Mouse (Mus musculus) midbrain, embryonic 14.5 days (tissue): ENCODE results near the gene Dmrta2. TPM values are rescaled to one million over a fixed set of nuclear protein-coding genes. Genes with fewer than 3 reads are reported as not detected.
A peak's percentile ranks its signal among the peaks of the same experiment; 100 is the strongest.

Experiments
- ATAC-seq: fragments of 200-750 bp; cut with Nextera tagmentation; 2 replicates; pipeline ENCODE4 v1.8.0; 2017; ENCODE audit warnings: moderate number of reproducible peaks, moderate library complexity; ENCODE audit not compliant: low FRiP score, low TSS enrichment
- DNase-seq: peaks from one replicate; pipeline ENCODE4 v3.0.0-alpha.2; 2015
- H3K27ac ChIP-seq: fragments of 300-500 bp; sonication (generic); replicated peaks from 2 replicates; pipeline ENCODE4 v1.5.1; 2014; ENCODE audit warnings: mild to moderate bottlenecking, low read depth, low read length, moderate library complexity
- H3K27me3 ChIP-seq: fragments of 300-500 bp; sonication (generic); 2 replicates; pipeline ENCODE4 v1.6.1; 2014; ENCODE audit warnings: low read length, control low read depth, mixed read lengths; ENCODE audit not compliant: control insufficient read depth, insufficient read depth
- H3K36me3 ChIP-seq: fragments of 300-500 bp; sonication (generic); 2 replicates; pipeline ENCODE4 v1.6.1; 2014; ENCODE audit warnings: low read length, control low read depth; ENCODE audit not compliant: control insufficient read depth, insufficient read depth
- H3K4me1 ChIP-seq: fragments of 300-500 bp; sonication (generic); 2 replicates; pipeline ENCODE4 v1.6.1; 2014; ENCODE audit warnings: mild to moderate bottlenecking, antibody characterized with exemption, low read length, control low read depth; ENCODE audit not compliant: control insufficient read depth, insufficient read depth
- H3K4me2 ChIP-seq: fragments of 300-500 bp; sonication (generic); 2 replicates; pipeline ENCODE4 v1.6.1; 2014; ENCODE audit warnings: mild to moderate bottlenecking, low read length, moderate library complexity
- H3K4me3 ChIP-seq: fragments of 300-500 bp; sonication (generic); replicated peaks from 2 replicates; pipeline ENCODE4 v1.5.1; 2014; ENCODE audit warnings: low read depth, low read length
- H3K9ac ChIP-seq: fragments of 300-500 bp; sonication (generic); replicated peaks from 2 replicates; pipeline ENCODE4 v1.6.1; 2014; ENCODE audit warnings: mild to moderate bottlenecking, low read length, moderate library complexity
- H3K9me3 ChIP-seq: fragments of 300-500 bp; sonication (generic); 2 replicates; pipeline ENCODE4 v1.6.1; 2016; ENCODE audit warnings: low read length, control low read depth, mixed read lengths; ENCODE audit not compliant: control insufficient read depth
- WGBS: fragments of 180-500 bp; shearing (Covaris S2); extraction: QIAGEN DNeasy Blood & Tissue Kit; methylation state at CpG from one replicate; pipeline ENCODE4 v1.1.7; 2014; 5-methylcytosine and 5-hydroxymethylcytosine counted together
- polyA plus RNA-seq: library from polyadenylated mRNA; unstranded; fragments of >200 nt; fragmentation: Nextera tagmentation; extraction: Ambion mirVana; gene quantifications from 2 replicates; pipeline ENCODE4 v1.2.1, GENCODE M21; 2014

Dmrta2 gene
- polyA plus RNA-seq, 1 experiment from 2014 or later: 1.4 TPM

- peaks cover 21% of the 10 kb centered on the region; the same call in 1 of the 2 replicates for H3K4me1 ChIP-seq
- peaks cover 95% of the 10 kb centered on the region for H3K27me3 ChIP-seq
- ATAC-seq (peak; percentile 3; the same call in 1 of the 2 replicates), DNase-seq (peak; percentile 27)
- peak overlapping the region; percentile 29 for H3K9ac ChIP-seq
- H3K4me3 ChIP-seq: peak overlapping the region; percentile 35
- under 1% methylated on average over 54 of the region's 56 CpGs for WGBS
- H3K36me3 ChIP-seq: no peaks in the 10 kb centered on the region
- peak overlapping the region; percentile 52; the same call in 1 of the 2 replicates for H3K27ac ChIP-seq
- peaks cover 4% of the 10 kb centered on the region; the same call in 1 of the 2 replicates for H3K9me3 ChIP-seq
- peak overlapping the region; percentile 60 for H3K4me2 ChIP-seq
Measured at GRCm38 (mm10) chr4:109978068-109978857, 410 bp downstream of the Dmrta2 start.

- peaks cover 4% of the 10 kb centered on the region; the same call in 1 of the 2 replicates for H3K9me3 ChIP-seq
- DNase-seq (peak; percentile 29), ATAC-seq (no peak)
- H3K27ac ChIP-seq: no peak overlapping the region
- no peak overlapping the region for H3K9ac ChIP-seq
- peaks cover 21% of the 10 kb centered on the region; the same call in 1 of the 2 replicates for H3K4me1 ChIP-seq
- H3K4me3 ChIP-seq: peak overlapping the region; percentile 35
- no peaks in the 10 kb centered on the region for H3K36me3 ChIP-seq
- peak overlapping the region; percentile 60 for H3K4me2 ChIP-seq
- WGBS: 4% methylated on average over 9 of the region's 9 CpGs
- H3K27me3 ChIP-seq: peaks cover 95% of the 10 kb centered on the region
Measured at GRCm38 (mm10) chr4:109978858-109979340, 1.0 kb downstream of the Dmrta2 start.

- Histone ChIP-seq H3K9me3 (peaks cover 4% of the 10 kb centered on the region; the same call in 1 of the 2 replicates), H3K9ac (no peak overlapping the region; the same call in 1 of the 2 replicates), H3K27ac (peak overlapping the region; percentile 8; the same call in 1 of the 2 replicates), H3K36me3 (no peaks in the 10 kb centered on the region), H3K4me1 (peaks cover 17% of the 10 kb centered on the region; the same call in 1 of the 2 replicates), H3K4me3 (peak overlapping the region; percentile 16), H3K27me3 (peaks cover 94% of the 10 kb centered on the region), H3K4me2 (peak overlapping the region; percentile 43)
- ATAC-seq (no peak), DNase-seq (peak; percentile 63)
- under 1% methylated on average over 66 of the region's 66 CpGs for WGBS
Measured at GRCm38 (mm10) chr4:109979461-109980320, 1.8 kb downstream of the Dmrta2 start.

- Histone ChIP-seq H3K4me3 (peak overlapping the region; percentile 16), H3K4me2 (peak overlapping the region; percentile 43), H3K27ac (peak overlapping the region; percentile 8; the same call in 1 of the 2 replicates), H3K9me3 (peaks cover 3% of the 10 kb centered on the region; the same call in 1 of the 2 replicates), H3K4me1 (peaks cover 15% of the 10 kb centered on the region; the same call in 1 of the 2 replicates), H3K27me3 (peaks cover 93% of the 10 kb centered on the region), H3K36me3 (no peaks in the 10 kb centered on the region), H3K9ac (no peak overlapping the region)
- WGBS: 2% methylated on average over 26 of the region's 29 CpGs
- no peak for ATAC-seq
- peak; percentile 39 for DNase-seq
Measured at GRCm38 (mm10) chr4:109980321-109981082, 2.6 kb downstream of the Dmrta2 start.

GRCm38 (mm10) chr4:109981083-109981870, 3.4 kb downstream of the Dmrta2 start:
- H3K4me1 ChIP-seq: peaks cover 15% of the 10 kb centered on the region; the same call in 1 of the 2 replicates
- peaks cover 93% of the 10 kb centered on the region for H3K27me3 ChIP-seq
- WGBS: 2% methylated on average over 37 of the region's 37 CpGs
- H3K36me3 ChIP-seq: no peaks in the 10 kb centered on the region
- ATAC-seq (no peak), DNase-seq (peak; percentile 30)
- H3K4me3 ChIP-seq: peak overlapping the region; percentile 27
- peak overlapping the region; percentile 66; the same call in 1 of the 2 replicates for H3K27ac ChIP-seq
- peak overlapping the region; percentile 50 for H3K4me2 ChIP-seq
- peak overlapping the region; percentile 43; the same call in 1 of the 2 replicates for H3K9ac ChIP-seq
- no peaks in the 10 kb centered on the region for H3K9me3 ChIP-seq

- Histone ChIP-seq H3K4me3 (peak overlapping the region; percentile 27), H3K4me2 (peak overlapping the region; percentile 50), H3K27ac (peak overlapping the region; percentile 66), H3K9ac (peak overlapping the region; percentile 43; the same call in 1 of the 2 replicates), H3K27me3 (peaks cover 93% of the 10 kb centered on the region), H3K4me1 (peaks cover 15% of the 10 kb centered on the region; the same call in 1 of the 2 replicates), H3K9me3 (no peaks in the 10 kb centered on the region), H3K36me3 (no peaks in the 10 kb centered on the region)
- ATAC-seq (peak; percentile 10; the same call in 1 of the 2 replicates), DNase-seq (peak; percentile 51)
- WGBS: 2% methylated on average over 95 of the region's 99 CpGs
Measured at GRCm38 (mm10) chr4:109981871-109982680, 4.2 kb downstream of the Dmrta2 start.
